Mouse (Mus musculus) erythroblast, embryonic 14.5 days (primary cell): Measurements from ENCODE around the gene Wdr90. TPM values are rescaled to one million over a fixed set of nuclear protein-coding genes. Genes with fewer than 3 reads are reported as not detected.

ENCODE experiments used
- H3K27me3 ChIP-seq: 2 replicates; pipeline ENCODE4 v1.6.1; 2012; ENCODE audit warnings: inconsistent platforms; ENCODE audit not compliant: control insufficient read depth
- H3K36me3 ChIP-seq: 2 replicates; pipeline ENCODE4 v1.6.1; 2012; ENCODE audit warnings: mild to moderate bottlenecking, inconsistent platforms; ENCODE audit not compliant: control insufficient read depth
- H3K4me1 ChIP-seq: 2 replicates; pipeline ENCODE4 v1.6.1; 2012; ENCODE audit warnings: inconsistent platforms; ENCODE audit not compliant: control insufficient read depth
- H3K4me3 ChIP-seq: replicated peaks from 2 replicates; pipeline ENCODE3; 2012; ENCODE audit warnings: moderate library complexity, mild to moderate bottlenecking, inconsistent platforms
- H3K9me3 ChIP-seq: 2 replicates; pipeline ENCODE4 v1.6.1; 2012; ENCODE audit warnings: low read length, inconsistent platforms, mixed read lengths; ENCODE audit not compliant: control insufficient read depth
- GATA1 ChIP-seq: IDR thresholded peaks from 2 replicates; pipeline ENCODE4 v1.6.1; 2012; ENCODE audit warnings: low read length, inconsistent platforms, mixed read lengths
- TAL1 ChIP-seq: IDR thresholded peaks from 3 replicates; pipeline ENCODE4 v1.6.1; 2012; ENCODE audit warnings: low read length, inconsistent platforms, mixed read lengths
- polyA plus RNA-seq: library from polyadenylated mRNA; stranded (reverse); fragments of >175 nt; gene quantifications from 2 replicates; pipeline ENCODE4 v1.2.3, GENCODE M21; 2012

Gene Wdr90
- polyA plus RNA-seq, 1 experiment: 1.9 TPM

DNA sequence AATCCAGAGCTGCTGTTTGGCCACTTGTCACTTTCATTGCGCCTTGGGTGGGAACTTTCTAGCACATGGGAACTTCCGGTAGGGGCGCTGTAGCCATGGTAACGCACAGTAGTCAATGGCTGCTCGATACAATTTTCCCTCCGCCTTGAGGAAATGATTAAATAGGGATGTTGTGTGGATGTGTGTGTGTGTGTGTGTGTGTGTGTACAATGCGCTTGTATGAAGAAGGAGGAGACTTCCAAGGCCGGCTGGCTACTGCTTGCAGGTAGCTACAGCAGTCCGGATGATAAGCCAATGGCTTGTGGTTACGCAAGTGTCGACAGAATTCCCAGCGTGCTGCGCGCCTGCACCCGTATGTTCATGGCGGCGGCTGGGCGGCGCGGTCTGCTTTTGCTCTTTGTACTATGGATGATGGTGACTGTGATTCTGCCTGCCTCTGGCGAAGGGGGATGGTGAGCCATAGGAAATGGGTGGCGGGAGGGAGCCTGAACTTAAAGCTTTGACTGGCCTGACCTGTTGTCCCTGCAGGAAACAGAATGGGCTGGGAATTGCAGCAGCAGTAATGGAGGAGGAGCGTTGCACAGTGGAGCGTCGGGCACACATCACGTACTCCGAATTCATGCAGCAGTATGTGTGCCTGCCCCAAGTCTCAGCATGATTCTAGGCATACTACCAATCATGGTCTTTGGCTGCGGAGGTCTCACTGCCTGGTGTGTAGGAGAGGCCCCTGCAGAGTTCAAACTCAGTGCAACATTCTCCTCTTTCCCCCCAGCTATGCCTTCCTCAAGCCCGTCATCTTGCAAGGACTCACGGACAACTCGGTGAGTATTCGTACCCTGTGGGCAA is 32.4 kb downstream of the Wdr90 start, which contains the start of gene Jmjd8:
TSS of gene Jmjd8 (plus strand) at position 156 of the 846 bp plus-strand sequence.
- TF ChIP-seq GATA1 (no peak; the same call in 1 of the 2 replicates), TAL1 (no peak)
- H3K36me3 ChIP-seq: peaks cover 64% of the 10 kb centered on the region
- no peaks in the 10 kb centered on the region for H3K9me3 ChIP-seq
- H3K4me1 ChIP-seq: peaks cover 93% of the 10 kb centered on the region
- H3K4me3 ChIP-seq: peak within 1 kb of the TSS; percentile 73
- H3K27me3 ChIP-seq: no peaks in the 10 kb centered on the region

- Histone ChIP-seq H3K4me1 (peaks cover 92% of the 10 kb centered on the region), H3K27me3 (no peaks in the 10 kb centered on the region), H3K9me3 (no peaks in the 10 kb centered on the region), H3K4me3 (peak overlapping the region; percentile 73), H3K36me3 (peaks cover 64% of the 10 kb centered on the region)
- TF ChIP-seq TAL1: no peak
- TF ChIP-seq GATA1: no peak
Measured at GRCm38 (mm10) chr17:25828223-25828594, 33.1 kb downstream of the Wdr90 start.

GRCm38 (mm10) chr17:25827546-25828222 is 33.6 kb downstream of the Wdr90 start:
- TF ChIP-seq TAL1 (no peak), GATA1 (no peak)
- peaks cover 93% of the 10 kb centered on the region for H3K4me1 ChIP-seq
- H3K36me3 ChIP-seq: peaks cover 64% of the 10 kb centered on the region
- H3K4me3 ChIP-seq: no peak overlapping the region
- no peaks in the 10 kb centered on the region for H3K9me3 ChIP-seq
- peaks cover 2% of the 10 kb centered on the region for H3K27me3 ChIP-seq

- Histone ChIP-seq H3K27me3 (peaks cover 8% of the 10 kb centered on the region), H3K36me3 (peaks cover 64% of the 10 kb centered on the region), H3K4me3 (no peak overlapping the region), H3K4me1 (peaks cover 91% of the 10 kb centered on the region), H3K9me3 (no peaks in the 10 kb centered on the region)
- TF ChIP-seq TAL1: no peak
- TF ChIP-seq GATA1: no peak
Measured at GRCm38 (mm10) chr17:25827011-25827410, 34.3 kb downstream of the Wdr90 start.

DNA sequence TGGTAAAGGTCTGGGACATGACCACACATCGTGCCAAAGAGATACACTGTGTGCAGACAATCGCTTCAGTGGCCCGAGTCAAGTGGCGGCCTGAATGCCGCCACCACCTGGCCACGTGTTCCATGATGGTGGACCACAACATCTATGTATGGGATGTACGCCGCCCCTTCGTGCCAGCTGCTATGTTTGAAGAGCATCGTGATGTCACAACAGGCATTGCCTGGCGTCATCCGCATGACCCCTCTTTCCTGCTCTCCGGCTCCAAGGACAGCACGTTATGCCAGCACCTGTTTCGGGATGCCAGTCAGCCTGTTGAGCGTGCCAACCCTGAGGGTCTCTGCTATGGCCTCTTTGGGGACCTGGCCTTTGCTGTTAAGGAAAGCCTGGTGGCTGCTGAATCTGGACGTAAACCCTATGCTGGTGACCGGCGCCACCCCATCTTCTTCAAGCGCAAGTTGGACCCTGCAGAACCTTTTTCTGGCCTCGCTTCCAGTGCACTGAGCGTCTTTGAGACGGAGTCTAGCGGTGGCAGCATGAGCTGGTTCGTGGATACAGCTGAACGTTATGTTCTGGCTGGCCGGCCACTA is 35.2 kb downstream of the Wdr90 start:
- Histone ChIP-seq H3K36me3 (peaks cover 55% of the 10 kb centered on the region), H3K27me3 (peaks cover 17% of the 10 kb centered on the region), H3K4me1 (peaks cover 81% of the 10 kb centered on the region), H3K4me3 (no peak overlapping the region), H3K9me3 (no peaks in the 10 kb centered on the region)
- TF ChIP-seq GATA1 (no peak), TAL1 (no peak)

DNA sequence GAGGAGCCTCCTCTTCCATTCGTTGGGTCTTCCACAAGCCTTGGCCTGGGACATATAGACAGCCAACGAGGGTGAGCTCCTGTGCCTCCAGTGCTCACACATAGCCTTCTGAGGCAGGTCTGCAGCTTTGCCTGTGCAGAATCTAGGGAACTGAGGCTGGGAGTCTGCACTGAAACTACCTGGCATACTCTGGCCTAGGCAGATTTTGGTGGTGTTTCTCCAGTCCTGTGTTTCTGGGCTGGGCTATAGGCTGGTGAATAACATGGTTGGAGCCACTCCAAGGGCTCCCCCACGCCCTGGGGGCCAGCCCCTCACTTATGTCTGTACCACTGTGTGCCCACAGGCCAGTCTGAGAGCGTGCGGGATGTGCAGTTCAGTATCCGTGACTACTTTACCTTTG is 36.0 kb downstream of the Wdr90 start:
- H3K27me3 ChIP-seq: peaks cover 24% of the 10 kb centered on the region
- peaks cover 47% of the 10 kb centered on the region for H3K36me3 ChIP-seq
- TF ChIP-seq GATA1: no peak
- no peak for TF ChIP-seq TAL1
- H3K9me3 ChIP-seq: no peaks in the 10 kb centered on the region
- peak overlapping the region; percentile 73 for H3K4me3 ChIP-seq
- H3K4me1 ChIP-seq: peaks cover 74% of the 10 kb centered on the region

GRCm38 (mm10) chr17:25824362-25825142 is 36.7 kb downstream of the Wdr90 start:
- TF ChIP-seq TAL1: no peak
- TF ChIP-seq GATA1: no peak
- Histone ChIP-seq H3K4me1 (peaks cover 70% of the 10 kb centered on the region), H3K36me3 (peaks cover 39% of the 10 kb centered on the region), H3K27me3 (peaks cover 32% of the 10 kb centered on the region), H3K9me3 (no peaks in the 10 kb centered on the region), H3K4me3 (peak overlapping the region; percentile 73)

- peaks cover 43% of the 10 kb centered on the region for H3K27me3 ChIP-seq
- peaks cover 66% of the 10 kb centered on the region for H3K4me1 ChIP-seq
- no peaks in the 10 kb centered on the region for H3K9me3 ChIP-seq
- H3K4me3 ChIP-seq: peak within 1 kb of the TSS; percentile 73
- peaks cover 34% of the 10 kb centered on the region for H3K36me3 ChIP-seq
- TF ChIP-seq GATA1 (no peak), TAL1 (no peak)
Measured at GRCm38 (mm10) chr17:25823452-25823851, 37.8 kb downstream of the Wdr90 start, which contains the start of gene Wdr24. TSS of gene Wdr24 (plus strand) at chr17:25823627.
